Mouse (Mus musculus) ES-Bruce4 (cell line): Measurements from ENCODE around the gene Olfr1381.
"Not testable (repeated sequence)": the region's sequence is repeated elsewhere in the genome, so short reads cannot be mapped to it uniquely, and the experiment has no call there.

Source experiments
- CTCF ChIP-seq: IDR thresholded peaks from one replicate; pipeline ENCODE4 v1.8.1; 2011; ENCODE audit warnings: low read depth, low read length
- POLR2A ChIP-seq: IDR thresholded peaks from one replicate; pipeline ENCODE4 v1.8.1; 2011; ENCODE audit warnings: low read length; ENCODE audit not compliant: insufficient read depth

DNA sequence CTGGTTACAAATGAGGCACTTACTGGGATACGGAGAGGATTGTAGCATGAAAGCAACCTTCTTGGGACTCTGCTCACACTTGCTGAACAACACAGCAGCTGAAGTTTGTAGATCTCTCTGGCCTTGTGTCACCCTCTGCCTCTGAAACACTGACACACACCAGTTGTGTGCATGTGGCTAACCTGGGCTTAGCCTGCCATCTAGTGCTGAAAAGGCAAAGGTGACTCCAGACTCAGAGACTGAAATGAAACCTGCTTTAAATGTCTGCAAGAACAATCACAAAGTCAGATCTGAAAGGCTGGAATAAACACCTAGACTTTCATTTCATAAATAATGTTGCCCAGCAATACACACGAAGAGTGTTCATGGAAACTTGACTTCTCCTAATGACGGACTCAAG is 10.8 kb downstream of the Olfr1381 start:
- not testable (repeated sequence) for TF ChIP-seq POLR2A, CTCF
